Mouse (Mus musculus): ENCODE results near the gene Mmp9.

GRCm38 (mm10) chr2:164921984-164922383 is 18.6 kb upstream of the Mmp9 start:
- no peak for TF ChIP-seq CTCF (IDR thresholded peaks at IDR 0.05; ENCODE audit: low read depth)
- TF ChIP-seq EP300 (IDR thresholded peaks at IDR 0.05; ENCODE audit: low read depth): no peak
